In genomic region chr10:25429346-25429745, GRCm38 (mm10) we compare ENCODE assay signal across 28 mouse cellular contexts.
DNase-seq lines count a peak whose midpoint lies in the region; ATAC-seq and TF ChIP-seq lines count a peak whose summit lies in the region.
"Had no signal": no experiment of that assay in that cellular context is flagged by ENCODE, and none has a peak within 500 bp of the region (broad histone marks: within the 10 kb centered on the region; RNA-seq: fewer than 3 reads in every experiment).

No protein-coding gene starts in this region.

- WGBS in heart, embryonic 12.5 days: 76% methylated on average over 4 of the region's 4 CpGs
- WGBS in heart, postnatal 0 days: 65% methylated on average over 4 of the region's 4 CpGs

- no peak for TF ChIP-seq EP300 in heart, postnatal 0 days (IDR thresholded peaks at IDR 0.05; ENCODE audit: low read depth)

- H3K4me2 ChIP-seq in heart, embryonic 12.5 days: no peak overlapping the region
- no peak overlapping the region for H3K4me2 ChIP-seq in heart, postnatal 0 days (ENCODE audit: low read depth, low read length)
- H3K4me2 ChIP-seq: forebrain, embryonic 13.5 days; hindbrain, embryonic 12.5 days; intestine, embryonic 15.5 days; liver, embryonic 12.5 days; midbrain, embryonic 15.5 days had no signal

- H3K27me3 ChIP-seq in heart, embryonic 12.5 days (replicated peaks): no peaks in the 10 kb centered on the region
- no peaks in the 10 kb centered on the region for H3K27me3 ChIP-seq in heart, postnatal 0 days (ENCODE audit: control insufficient read depth, insufficient read depth, low read length)
- H3K27me3 ChIP-seq: forebrain, embryonic 13.5 days; hindbrain, embryonic 12.5 days; intestine, embryonic 15.5 days; liver, embryonic 12.5 days; midbrain, embryonic 15.5 days; Patski had no signal

- H3K9ac ChIP-seq in heart, embryonic 12.5 days: no peak overlapping the region
- H3K9ac ChIP-seq in heart, postnatal 0 days (replicated peaks; ENCODE audit: low read depth, low read length): no peak overlapping the region
- H3K9ac ChIP-seq: forebrain, embryonic 13.5 days; hindbrain, embryonic 12.5 days; intestine, embryonic 15.5 days; liver, embryonic 12.5 days; liver, postnatal 0 days; midbrain, embryonic 15.5 days had no signal

- ATAC-seq in heart, embryonic 12.5 days (ENCODE audit: insufficient number of reproducible peaks, low FRiP score): no peak
- no peak for ATAC-seq in heart, postnatal 0 days (ENCODE audit: insufficient read depth, low read depth)
- ATAC-seq: hindbrain, postnatal 0 days; intestine, embryonic 15.5 days; liver, embryonic 12.5 days; liver, postnatal 0 days; lung, postnatal 0 days; midbrain, embryonic 15.5 days; Patski had no signal

- DNase-seq in gastrocnemius, postnatal 10 days: peak; percentile 45
- no peak for DNase-seq in gastrocnemius, adult 18-20 months (ENCODE audit: low spot score)
- no peak for DNase-seq in heart, adult 9 months (ENCODE audit: low spot score in 2 of 2)
- peak; percentile 13 for DNase-seq in kidney, postnatal 10 days
- DNase-seq in kidney, adult 18-20 months: no peak
- DNase-seq in heart, postnatal 0 days (ENCODE audit: low spot score): no peak
- DNase-seq: adrenal gland, postnatal 10 days; cerebellum, adult 8-10 months; cerebellum, postnatal 36 days; kidney, adult 8-10 months; layer of hippocampus, postnatal 36 days; left cerebral cortex, postnatal 4 days; liver, postnatal 0 days; right cerebral cortex, adult 18-20 months; thymus, postnatal 4 days had no signal

- no peaks in the 10 kb centered on the region for H3K9me3 ChIP-seq in heart, embryonic 12.5 days (replicated peaks)
- no peaks in the 10 kb centered on the region for H3K9me3 ChIP-seq in heart, postnatal 0 days (replicated peaks; ENCODE audit: control insufficient read depth, low read length)
- H3K9me3 ChIP-seq: forebrain, embryonic 13.5 days; G1E; hindbrain, embryonic 12.5 days; intestine, embryonic 15.5 days; liver, embryonic 12.5 days; midbrain, embryonic 10.5 days; midbrain, embryonic 15.5 days had no signal

- H3K36me3 ChIP-seq in heart, embryonic 12.5 days: no peaks in the 10 kb centered on the region
- no peaks in the 10 kb centered on the region for H3K36me3 ChIP-seq in heart, postnatal 0 days (replicated peaks; ENCODE audit: control insufficient read depth, insufficient read depth, low read length)
- H3K36me3 ChIP-seq: G1E; hindbrain, embryonic 12.5 days; intestine, embryonic 15.5 days; liver, embryonic 12.5 days; midbrain, embryonic 10.5 days; midbrain, embryonic 15.5 days had no signal

- peaks cover 69% of the 10 kb centered on the region for H3K4me1 ChIP-seq in heart, embryonic 12.5 days (replicated peaks)
- peaks cover 55% of the 10 kb centered on the region for H3K4me1 ChIP-seq in heart, postnatal 0 days (ENCODE audit: control insufficient read depth, insufficient read depth)
- H3K4me1 ChIP-seq: midbrain, embryonic 15.5 days had no signal

- TF ChIP-seq CTCF in heart, postnatal 0 days (IDR thresholded peaks at IDR 0.05; ENCODE audit: low read depth): no peak

- H3K27ac ChIP-seq in heart, embryonic 12.5 days (ENCODE audit: poor library complexity, severe bottlenecking): peak overlapping the region; percentile 8; the same call in 1 of the 2 replicates
- H3K27ac ChIP-seq in heart, postnatal 0 days (ENCODE audit: low read depth): 0 out of 2 replicates have a peak overlapping the region, but pooled peaks have one; percentile 15
- H3K27ac ChIP-seq: forebrain, embryonic 13.5 days; hindbrain, embryonic 12.5 days; hindbrain, postnatal 0 days; intestine, embryonic 15.5 days; kidney, postnatal 0 days; liver, embryonic 12.5 days; midbrain, embryonic 10.5 days; midbrain, embryonic 15.5 days; stomach, postnatal 0 days had no signal

- H3K4me3 ChIP-seq in heart, embryonic 12.5 days: no peak overlapping the region
- H3K4me3 ChIP-seq in heart, postnatal 0 days (ENCODE audit: low read depth, low read length): no peak overlapping the region
- H3K4me3 ChIP-seq: forebrain, embryonic 13.5 days; hindbrain, embryonic 12.5 days; intestine, embryonic 15.5 days; liver, embryonic 12.5 days; midbrain, embryonic 10.5 days; midbrain, embryonic 15.5 days had no signal

Comparison
In these comparisons a context has a peak if more than half of its experiments do, and no peak if none do; other contexts are left out.
1. DNase-seq: peak in gastrocnemius, postnatal 10 days (single experiment) and kidney, postnatal 10 days (single experiment); none in gastrocnemius, adult 18-20 months (single experiment), heart, adult 9 months (0 of 2), kidney, adult 18-20 months (single experiment) and heart, postnatal 0 days (single experiment).